Mouse (Mus musculus) cerebellum, postnatal 36 days (tissue): ENCODE results near the gene Smc1b.
"Not testable (repeated sequence)": the region's sequence is repeated elsewhere in the genome, so short reads cannot be mapped to it uniquely, and the experiment has no call there.

Source experiments
- DNase-seq, 2 experiments: peaks; one replicate each; pipeline ENCODE4 v3.0.0; 2021 to 2022; ENCODE audit warnings: mixed read lengths in 2 of 2

The Smc1b gene

GRCm38 (mm10) chr15:85085641-85086040, 46.1 kb downstream of the Smc1b start:
- DNase-seq: no peak

- DNase-seq: no peak
Observed at GRCm38 (mm10) chr15:85072651-85073050, 59.1 kb downstream of the Smc1b start.

- peak; percentile 41 to 50 for DNase-seq
Observed at GRCm38 (mm10) chr15:85070561-85070960, 61.2 kb downstream of the Smc1b start.

- DNase-seq: no peak
Observed at GRCm38 (mm10) chr15:85063421-85063820, 68.3 kb downstream of the Smc1b start.

- DNase-seq: no peak
Observed at GRCm38 (mm10) chr15:85055186-85055585, 76.6 kb downstream of the Smc1b start.

GRCm38 (mm10) chr15:85054098-85054497, 77.7 kb downstream of the Smc1b start:
- DNase-seq: no peak

GRCm38 (mm10) chr15:85049758-85050157, 82.0 kb downstream of the Smc1b start:
- DNase-seq: no peak

GRCm38 (mm10) chr15:85047865-85048264, 83.9 kb downstream of the Smc1b start:
- no peak for DNase-seq

GRCm38 (mm10) chr15:85046230-85046950, 85.4 kb downstream of the Smc1b start:
- DNase-seq: no peak

- no peak for DNase-seq
Observed at GRCm38 (mm10) chr15:85043761-85044160, 88.0 kb downstream of the Smc1b start.

- DNase-seq: no peak
Observed at GRCm38 (mm10) chr15:85043116-85043515, 88.6 kb downstream of the Smc1b start.

GRCm38 (mm10) chr15:85042361-85042954, 89.3 kb downstream of the Smc1b start:
- peak; percentile 41 to 54 for DNase-seq

- no peak for DNase-seq
Observed at GRCm38 (mm10) chr15:85041546-85042225, 90.1 kb downstream of the Smc1b start.

GRCm38 (mm10) chr15:85037343-85037690, 94.4 kb downstream of the Smc1b start:
- DNase-seq: no peak

GRCm38 (mm10) chr15:85036566-85037342, 95.0 kb downstream of the Smc1b start:
- peak; percentile 98 for DNase-seq

- DNase-seq: not testable (repeated sequence)
Observed at GRCm38 (mm10) chr15:85033916-85034315, 97.8 kb downstream of the Smc1b start.

- DNase-seq: no peak
Observed at GRCm38 (mm10) chr15:85031866-85032265, 99.9 kb downstream of the Smc1b start.

- not testable (repeated sequence) for DNase-seq
Observed at GRCm38 (mm10) chr15:85030643-85031042, 101.1 kb downstream of the Smc1b start.

- not testable (repeated sequence) for DNase-seq
Observed at GRCm38 (mm10) chr15:85028648-85029047, 103.1 kb downstream of the Smc1b start, which contains the start of gene Fam118a. Fam118a (plus strand) TSS chr15:85028948.

GRCm38 (mm10) chr15:85027740-85028139, 104.0 kb downstream of the Smc1b start:
- no peak for DNase-seq

- DNase-seq: no peak
Observed at GRCm38 (mm10) chr15:85026197-85026596, 105.6 kb downstream of the Smc1b start.

GRCm38 (mm10) chr15:85022211-85022610, 109.6 kb downstream of the Smc1b start:
- no peak for DNase-seq
